Mouse (Mus musculus): ENCODE results near the gene Miga1. TPM values are rescaled to one million over a fixed set of nuclear protein-coding genes. Genes with fewer than 3 reads are reported as not detected.
"Not testable (repeated sequence)": the region's sequence is repeated elsewhere in the genome, so short reads cannot be mapped to it uniquely, and the experiment has no call there.

Miga1 gene
- polyA plus RNA-seq, 1 experiment from 2014 or later = 26.3 TPM

- H3K4me1 ChIP-seq (replicated peaks; ENCODE audit: control insufficient read depth, insufficient read depth, low read length) = peaks cover 11% of the 10 kb centered on the region
These were observed 79.8 kb downstream of the Miga1 start for GRCm38 (mm10) chr3:152260362-152260761.

GRCm38 (mm10) chr3:152259409-152259808, 80.8 kb downstream of the Miga1 start:
- not testable (repeated sequence) for H3K27ac ChIP-seq (ENCODE audit: low read depth, low read length); H3K27me3 ChIP-seq (ENCODE audit: control insufficient read depth, insufficient read depth, low read length); H3K4me1 ChIP-seq (replicated peaks; ENCODE audit: control insufficient read depth, insufficient read depth, low read length); H3K9me3 ChIP-seq (ENCODE audit: control insufficient read depth, low read length); H3K4me2 ChIP-seq (ENCODE audit: low read depth, low read length, severe bottlenecking); H3K4me3 ChIP-seq (ENCODE audit: low read depth, low read length); H3K36me3 ChIP-seq (ENCODE audit: control insufficient read depth, insufficient read depth, low read length); H3K9ac ChIP-seq (ENCODE audit: low read length)
- 41% methylated on average over 7 of the region's 9 CpGs for WGBS
- ATAC-seq (replicated peaks; ENCODE audit: low FRiP score) (peak; percentile 71), DNase-seq (ENCODE audit: low spot score) (peak; percentile 82)

More at GRCm38 (mm10) chr3:152260362-152260761, 79.8 kb downstream of the Miga1 start:
- Histone ChIP-seq H3K4me2 (ENCODE audit: low read depth, low read length, severe bottlenecking) (no peak overlapping the region), H3K36me3 (ENCODE audit: control insufficient read depth, insufficient read depth, low read length) (no peaks in the 10 kb centered on the region), H3K27ac (ENCODE audit: low read depth, low read length) (no peak overlapping the region), H3K4me3 (ENCODE audit: low read depth, low read length) (no peak overlapping the region), H3K27me3 (ENCODE audit: control insufficient read depth, insufficient read depth, low read length) (peaks cover 14% of the 10 kb centered on the region), H3K9ac (ENCODE audit: low read length) (no peak overlapping the region), H3K9me3 (ENCODE audit: control insufficient read depth, low read length) (no peaks in the 10 kb centered on the region)
- 91% methylated on average over 1 of the region's 1 CpGs for WGBS
- DNase-seq (ENCODE audit: low spot score) (no peak), ATAC-seq (replicated peaks; ENCODE audit: low FRiP score) (no peak)

- H3K36me3 ChIP-seq (ENCODE audit: control insufficient read depth, insufficient read depth, low read length) = no peaks in the 10 kb centered on the region
- H3K27ac ChIP-seq (ENCODE audit: low read depth, low read length) = no peak overlapping the region
- H3K4me3 ChIP-seq (ENCODE audit: low read depth, low read length) = no peak overlapping the region
- no peak overlapping the region for H3K4me2 ChIP-seq (ENCODE audit: low read depth, low read length, severe bottlenecking)
- 95% methylated on average over 3 of the region's 3 CpGs for WGBS
- H3K9me3 ChIP-seq (ENCODE audit: control insufficient read depth, low read length) = no peaks in the 10 kb centered on the region
- no peak for DNase-seq (ENCODE audit: low spot score)
- no peak overlapping the region for H3K9ac ChIP-seq (ENCODE audit: low read length)
- H3K27me3 ChIP-seq (ENCODE audit: control insufficient read depth, insufficient read depth, low read length) = no peaks in the 10 kb centered on the region; the same call in 1 of the 2 replicates
- H3K4me1 ChIP-seq (replicated peaks; ENCODE audit: control insufficient read depth, insufficient read depth, low read length) = peaks cover 7% of the 10 kb centered on the region; the same call in 1 of the 2 replicates
- ATAC-seq (replicated peaks; ENCODE audit: low FRiP score) = no peak
These were observed 82.7 kb downstream of the Miga1 start for GRCm38 (mm10) chr3:152257528-152257927.

GRCm38 (mm10) chr3:152250487-152250886, 89.7 kb downstream of the Miga1 start:
- Histone ChIP-seq H3K4me3 (ENCODE audit: low read depth, low read length) (no peak overlapping the region), H3K9me3 (ENCODE audit: control insufficient read depth, low read length) (no peaks in the 10 kb centered on the region), H3K27ac (ENCODE audit: low read depth, low read length) (no peak overlapping the region), H3K27me3 (ENCODE audit: control insufficient read depth, insufficient read depth, low read length) (no peaks in the 10 kb centered on the region), H3K36me3 (ENCODE audit: control insufficient read depth, insufficient read depth, low read length) (no peaks in the 10 kb centered on the region), H3K4me1 (replicated peaks; ENCODE audit: control insufficient read depth, insufficient read depth, low read length) (no peaks in the 10 kb centered on the region), H3K4me2 (ENCODE audit: low read depth, low read length, severe bottlenecking) (no peak overlapping the region), H3K9ac (ENCODE audit: low read length) (no peak overlapping the region)
- ATAC-seq (replicated peaks; ENCODE audit: low FRiP score) (no peak), DNase-seq (ENCODE audit: low spot score) (no peak)
- WGBS = 90% methylated on average over 1 of the region's 1 CpGs

GRCm38 (mm10) chr3:152247708-152248107, 92.5 kb downstream of the Miga1 start:
- H3K9me3 ChIP-seq (ENCODE audit: control insufficient read depth, low read length) = no peaks in the 10 kb centered on the region
- H3K4me3 ChIP-seq (ENCODE audit: low read depth, low read length) = no peak overlapping the region
- no peaks in the 10 kb centered on the region for H3K27me3 ChIP-seq (ENCODE audit: control insufficient read depth, insufficient read depth, low read length)
- H3K27ac ChIP-seq (ENCODE audit: low read depth, low read length) = no peak overlapping the region
- 90% methylated on average over 12 of the region's 12 CpGs for WGBS
- no peak overlapping the region for H3K9ac ChIP-seq (ENCODE audit: low read length)
- H3K4me1 ChIP-seq (replicated peaks; ENCODE audit: control insufficient read depth, insufficient read depth, low read length) = no peaks in the 10 kb centered on the region
- ATAC-seq (replicated peaks; ENCODE audit: low FRiP score) (no peak), DNase-seq (ENCODE audit: low spot score) (no peak)
- H3K4me2 ChIP-seq (ENCODE audit: low read depth, low read length, severe bottlenecking) = no peak overlapping the region
- H3K36me3 ChIP-seq (ENCODE audit: control insufficient read depth, insufficient read depth, low read length) = no peaks in the 10 kb centered on the region

GRCm38 (mm10) chr3:152245273-152245910, 94.8 kb downstream of the Miga1 start:
- no peak overlapping the region for H3K4me3 ChIP-seq (ENCODE audit: low read depth, low read length)
- no peaks in the 10 kb centered on the region for H3K27me3 ChIP-seq (ENCODE audit: control insufficient read depth, insufficient read depth, low read length)
- 0 out of 2 replicates have a peak, but pooled peaks have one; percentile 29 for ATAC-seq (replicated peaks; ENCODE audit: low FRiP score)
- no peaks in the 10 kb centered on the region for H3K4me1 ChIP-seq (replicated peaks; ENCODE audit: control insufficient read depth, insufficient read depth, low read length)
- no peaks in the 10 kb centered on the region for H3K36me3 ChIP-seq (ENCODE audit: control insufficient read depth, insufficient read depth, low read length)
- no peaks in the 10 kb centered on the region for H3K9me3 ChIP-seq (ENCODE audit: control insufficient read depth, low read length)
- H3K27ac ChIP-seq (ENCODE audit: low read depth, low read length) = no peak overlapping the region
- H3K4me2 ChIP-seq (ENCODE audit: low read depth, low read length, severe bottlenecking) = no peak overlapping the region
- 77% methylated on average over 5 of the region's 5 CpGs for WGBS
- H3K9ac ChIP-seq (ENCODE audit: low read length) = no peak overlapping the region
- DNase-seq (ENCODE audit: low spot score) = no peak

- H3K4me3 ChIP-seq (ENCODE audit: low read depth, low read length) = no peak overlapping the region
- H3K4me1 ChIP-seq (replicated peaks; ENCODE audit: control insufficient read depth, insufficient read depth, low read length) = no peaks in the 10 kb centered on the region
- no peak overlapping the region for H3K4me2 ChIP-seq (ENCODE audit: low read depth, low read length, severe bottlenecking)
- no peaks in the 10 kb centered on the region for H3K27me3 ChIP-seq (ENCODE audit: control insufficient read depth, insufficient read depth, low read length)
- H3K9me3 ChIP-seq (ENCODE audit: control insufficient read depth, low read length) = no peaks in the 10 kb centered on the region
- no peak overlapping the region for H3K27ac ChIP-seq (ENCODE audit: low read depth, low read length)
- 79% methylated on average over 4 of the region's 4 CpGs for WGBS
- H3K36me3 ChIP-seq (ENCODE audit: control insufficient read depth, insufficient read depth, low read length) = no peaks in the 10 kb centered on the region; the same call in 1 of the 2 replicates
- H3K9ac ChIP-seq (ENCODE audit: low read length) = no peak overlapping the region
- ATAC-seq (replicated peaks; ENCODE audit: low FRiP score) (no peak), DNase-seq (ENCODE audit: low spot score) (no peak)
These were observed 96.9 kb downstream of the Miga1 start for GRCm38 (mm10) chr3:152243304-152243703.

- Histone ChIP-seq H3K4me3 (ENCODE audit: low read depth, low read length) (no peak overlapping the region), H3K4me2 (ENCODE audit: low read depth, low read length, severe bottlenecking) (no peak overlapping the region), H3K27me3 (ENCODE audit: control insufficient read depth, insufficient read depth, low read length) (no peaks in the 10 kb centered on the region), H3K9me3 (ENCODE audit: control insufficient read depth, low read length) (no peaks in the 10 kb centered on the region), H3K9ac (ENCODE audit: low read length) (no peak overlapping the region), H3K36me3 (ENCODE audit: control insufficient read depth, insufficient read depth, low read length) (peaks cover 3% of the 10 kb centered on the region; the same call in 1 of the 2 replicates), H3K4me1 (replicated peaks; ENCODE audit: control insufficient read depth, insufficient read depth, low read length) (no peaks in the 10 kb centered on the region), H3K27ac (ENCODE audit: low read depth, low read length) (no peak overlapping the region)
- WGBS = 87% methylated on average over 3 of the region's 3 CpGs
- DNase-seq (ENCODE audit: low spot score) (no peak), ATAC-seq (replicated peaks; ENCODE audit: low FRiP score) (no peak)
These were observed 99.1 kb downstream of the Miga1 start for GRCm38 (mm10) chr3:152241098-152241497.

GRCm38 (mm10) chr3:152239592-152239991, 100.6 kb downstream of the Miga1 start:
- 95% methylated on average over 1 of the region's 1 CpGs for WGBS
- Histone ChIP-seq H3K27me3 (ENCODE audit: control insufficient read depth, insufficient read depth, low read length) (no peaks in the 10 kb centered on the region), H3K4me2 (ENCODE audit: low read depth, low read length, severe bottlenecking) (no peak overlapping the region), H3K4me1 (replicated peaks; ENCODE audit: control insufficient read depth, insufficient read depth, low read length) (no peaks in the 10 kb centered on the region), H3K9ac (ENCODE audit: low read length) (no peak overlapping the region), H3K36me3 (ENCODE audit: control insufficient read depth, insufficient read depth, low read length) (peaks cover 3% of the 10 kb centered on the region; the same call in 1 of the 2 replicates), H3K27ac (ENCODE audit: low read depth, low read length) (no peak overlapping the region), H3K9me3 (ENCODE audit: control insufficient read depth, low read length) (no peaks in the 10 kb centered on the region), H3K4me3 (ENCODE audit: low read depth, low read length) (no peak overlapping the region)
- DNase-seq (ENCODE audit: low spot score) = no peak
- ATAC-seq (replicated peaks; ENCODE audit: low FRiP score) = no peak

Measured in forebrain, embryonic 11.5 days (tissue).